Mouse (Mus musculus) bone marrow, adult 2 months (tissue): ENCODE data around the gene E2f4. TPM values are rescaled to one million over a fixed set of nuclear protein-coding genes. Genes with fewer than 3 reads are reported as not detected.

Source experiments
- H3K27ac ChIP-seq: fragments of 200-500 bp; 2 replicates; pipeline ENCODE4 v1.5.1; 2012; ENCODE audit warnings: low read depth, mild to moderate bottlenecking, control low read depth, inconsistent platforms, low read length; ENCODE audit not compliant: control insufficient read depth, poor library complexity, insufficient read depth
- H3K4me1 ChIP-seq: fragments of 200-500 bp; 2 replicates; pipeline ENCODE4 v1.6.1; 2011; ENCODE audit warnings: low read length; ENCODE audit not compliant: control insufficient read depth, insufficient read depth
- H3K4me3 ChIP-seq: fragments of 200-500 bp; replicated peaks from 2 replicates; pipeline ENCODE3; 2011; ENCODE audit warnings: mild to moderate bottlenecking, low read depth, low read length, control low read depth; ENCODE audit not compliant: control insufficient read depth
- CTCF ChIP-seq: fragments of 200-500 bp; IDR thresholded peaks from 2 replicates; pipeline ENCODE4 v1.5.1; 2011; ENCODE audit warnings: low read length, control low read depth; ENCODE audit not compliant: control insufficient read depth, insufficient read depth
- POLR2A ChIP-seq: fragments of 200-500 bp; IDR thresholded peaks from 2 replicates; pipeline ENCODE4 v1.6.1; 2011; ENCODE audit warnings: low read depth, mild to moderate bottlenecking, control low read depth, low read length, borderline replicate concordance; ENCODE audit not compliant: control insufficient read depth
- WGBS: fragments of 180-500 bp; shearing (Covaris S2); methylation state at CpG from one replicate; pipeline ENCODE4 v1.1.7; 2018; 5-methylcytosine and 5-hydroxymethylcytosine counted together
- polyA plus RNA-seq: library from polyadenylated mRNA; stranded (reverse); fragments of >200 nt; gene quantifications from 2 replicates; pipeline ENCODE4 v1.2.4, GENCODE M21; 2011; ENCODE audit warnings: low replicate concordance; ENCODE audit not compliant: missing spikeins, insufficient read depth, insufficient read length

Gene E2f4
- polyA plus RNA-seq, 1 experiment, result 115 TPM

GRCm38 (mm10) chr8:105326141-105326672, 28.7 kb downstream of the E2f4 start, which contains the start of the genes Lrrc29 and Tmem208:
Gene Lrrc29 (minus strand): TSS chr8:105326278.
Gene Tmem208 (plus strand): TSS chr8:105326354.
- H3K27ac ChIP-seq, result peak within 1 kb of the TSS; percentile 48
- H3K4me3 ChIP-seq, result peak within 1 kb of the TSS; percentile 82
- WGBS, result under 1% methylated on average over 36 of the region's 36 CpGs
- TF ChIP-seq POLR2A (peak; percentile 94; the same call in 1 of the 2 replicates), CTCF (peak; percentile 46)
- peaks cover 1% of the 10 kb centered on the region; the same call in 1 of the 2 replicates for H3K4me1 ChIP-seq

GRCm38 (mm10) chr8:105326968-105327367, 29.5 kb downstream of the E2f4 start:
- TF ChIP-seq POLR2A, result no peak
- no peak for TF ChIP-seq CTCF
- Histone ChIP-seq H3K27ac (no peak overlapping the region), H3K4me1 (peaks cover 1% of the 10 kb centered on the region; the same call in 1 of the 2 replicates), H3K4me3 (peak overlapping the region; percentile 82)
- WGBS, result 26% methylated on average over 6 of the region's 6 CpGs

- 90% methylated on average over 12 of the region's 12 CpGs for WGBS
- no peaks in the 10 kb centered on the region; the same call in 1 of the 2 replicates for H3K4me1 ChIP-seq
- no peak for TF ChIP-seq POLR2A
- no peak for TF ChIP-seq CTCF
Measured at GRCm38 (mm10) chr8:105330325-105330724, 32.9 kb downstream of the E2f4 start.

GRCm38 (mm10) chr8:105331469-105331868, 34.0 kb downstream of the E2f4 start:
- Histone ChIP-seq H3K4me1 (no peaks in the 10 kb centered on the region; the same call in 1 of the 2 replicates), H3K27ac (no peak overlapping the region), H3K4me3 (no peak overlapping the region)
- 93% methylated on average over 22 of the region's 22 CpGs for WGBS
- TF ChIP-seq POLR2A (no peak), CTCF (no peak)

More at GRCm38 (mm10) chr8:105330325-105330724, 32.9 kb downstream of the E2f4 start:
- Histone ChIP-seq H3K4me3 (no peak overlapping the region), H3K27ac (no peak overlapping the region)

- 91% methylated on average over 9 of the region's 9 CpGs for WGBS
- TF ChIP-seq POLR2A, result no peak
- no peak for TF ChIP-seq CTCF
Measured at GRCm38 (mm10) chr8:105331931-105332330, 34.5 kb downstream of the E2f4 start.

GRCm38 (mm10) chr8:105332523-105332922, 35.1 kb downstream of the E2f4 start:
- TF ChIP-seq CTCF (no peak), POLR2A (no peak)
- no peak overlapping the region for H3K27ac ChIP-seq
- H3K4me1 ChIP-seq, result no peaks in the 10 kb centered on the region; the same call in 1 of the 2 replicates
- H3K4me3 ChIP-seq, result no peak overlapping the region
- WGBS, result 85% methylated on average over 2 of the region's 2 CpGs

More at GRCm38 (mm10) chr8:105331931-105332330, 34.5 kb downstream of the E2f4 start:
- no peak overlapping the region for H3K27ac ChIP-seq
- H3K4me1 ChIP-seq, result no peaks in the 10 kb centered on the region; the same call in 1 of the 2 replicates
- no peak overlapping the region for H3K4me3 ChIP-seq

GRCm38 (mm10) chr8:105336373-105337130, 39.1 kb downstream of the E2f4 start:
- H3K27ac ChIP-seq, result no peak overlapping the region
- TF ChIP-seq POLR2A (no peak), CTCF (no peak)
- no peak overlapping the region for H3K4me3 ChIP-seq
- 90% methylated on average over 32 of the region's 32 CpGs for WGBS
- no peaks in the 10 kb centered on the region; the same call in 1 of the 2 replicates for H3K4me1 ChIP-seq

GRCm38 (mm10) chr8:105338992-105339391, 41.5 kb downstream of the E2f4 start:
- Histone ChIP-seq H3K4me3 (no peak overlapping the region), H3K27ac (peak overlapping the region; percentile 9; the same call in 1 of the 2 replicates), H3K4me1 (no peaks in the 10 kb centered on the region; the same call in 1 of the 2 replicates)
- 5% methylated on average over 4 of the region's 4 CpGs for WGBS
- TF ChIP-seq POLR2A, result no peak
- TF ChIP-seq CTCF, result no peak
